Mouse (Mus musculus) cortical plate, adult 2 months (tissue): ENCODE results near the gene Gpm6b. TPM values are rescaled to one million over a fixed set of nuclear protein-coding genes. Genes with fewer than 3 reads are reported as not detected.

ENCODE experiments used
- H3K27ac ChIP-seq: fragments of 200-500 bp; 2 replicates; pipeline ENCODE4 v1.5.1; 2012; ENCODE audit warnings: low read length, control low read depth, inconsistent platforms; ENCODE audit not compliant: insufficient read depth
- H3K4me1 ChIP-seq: fragments of 200-500 bp; 2 replicates; pipeline ENCODE4 v1.6.1; 2011; ENCODE audit warnings: low read length; ENCODE audit not compliant: control insufficient read depth, insufficient read depth
- H3K4me3 ChIP-seq: fragments of 200-500 bp; 2 replicates; pipeline ENCODE4 v1.5.1; 2011; ENCODE audit warnings: mild to moderate bottlenecking, low read length, control low read depth; ENCODE audit not compliant: insufficient read depth
- CTCF ChIP-seq: fragments of 200-500 bp; IDR thresholded peaks from 2 replicates; pipeline ENCODE4 v1.5.1; 2011; ENCODE audit warnings: mild to moderate bottlenecking, control low read depth, low read length; ENCODE audit not compliant: insufficient read depth; ENCODE audit errors: extremely low read depth
- POLR2A ChIP-seq: fragments of 200-500 bp; IDR thresholded peaks from 2 replicates; pipeline ENCODE4 v1.6.1; 2011; ENCODE audit warnings: mild to moderate bottlenecking, low read length, control low read depth; ENCODE audit not compliant: insufficient read depth; ENCODE audit errors: extremely low read depth
- polyA plus RNA-seq: library from polyadenylated mRNA; depleted of rRNA; stranded (reverse); fragments of >200 nt; gene quantifications from 2 replicates; pipeline ENCODE4 v1.2.3, GENCODE M21; 2012

Gene Gpm6b
- polyA plus RNA-seq, 1 experiment, result 616 TPM

DNA sequence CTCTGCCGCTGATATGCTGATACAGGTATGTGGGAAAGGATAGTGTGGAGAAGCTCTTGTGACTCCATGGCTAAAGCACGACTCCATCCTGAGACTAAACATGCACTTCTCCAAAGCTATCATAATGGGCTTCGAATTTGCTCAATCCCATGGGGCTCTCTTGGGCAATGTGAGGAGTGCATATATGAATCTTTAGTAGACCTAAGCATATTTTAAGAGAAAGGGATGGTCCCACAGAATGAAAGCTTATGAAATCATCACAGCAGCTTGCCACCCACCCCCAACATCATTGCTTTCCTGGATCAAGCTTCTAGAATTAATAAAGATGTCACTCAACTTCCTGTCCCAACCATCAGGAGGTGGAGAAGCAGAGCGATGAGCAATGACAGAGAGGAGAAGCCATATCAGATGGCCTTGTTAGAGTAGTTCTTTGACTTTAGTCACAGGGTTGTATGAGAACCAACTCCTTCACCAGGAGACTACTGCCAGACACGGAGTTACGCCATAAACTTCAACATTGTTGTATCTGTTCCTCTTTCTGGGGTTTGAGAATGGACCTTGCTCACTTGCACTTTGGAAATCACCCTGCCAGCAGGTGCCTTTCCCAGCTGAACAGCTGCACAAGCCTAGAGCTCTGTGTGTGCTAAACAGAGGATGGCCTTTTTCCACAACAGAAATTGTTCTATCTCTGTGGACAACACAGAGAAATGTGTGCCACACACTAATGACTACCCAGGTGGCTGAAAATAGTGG lies 8.0 kb upstream of the Gpm6b start:
- TF ChIP-seq CTCF, result no peak
- no peak for TF ChIP-seq POLR2A
- no peak overlapping the region for H3K4me3 ChIP-seq
- H3K4me1 ChIP-seq, result peaks cover 2% of the 10 kb centered on the region
- no peak overlapping the region for H3K27ac ChIP-seq

DNA sequence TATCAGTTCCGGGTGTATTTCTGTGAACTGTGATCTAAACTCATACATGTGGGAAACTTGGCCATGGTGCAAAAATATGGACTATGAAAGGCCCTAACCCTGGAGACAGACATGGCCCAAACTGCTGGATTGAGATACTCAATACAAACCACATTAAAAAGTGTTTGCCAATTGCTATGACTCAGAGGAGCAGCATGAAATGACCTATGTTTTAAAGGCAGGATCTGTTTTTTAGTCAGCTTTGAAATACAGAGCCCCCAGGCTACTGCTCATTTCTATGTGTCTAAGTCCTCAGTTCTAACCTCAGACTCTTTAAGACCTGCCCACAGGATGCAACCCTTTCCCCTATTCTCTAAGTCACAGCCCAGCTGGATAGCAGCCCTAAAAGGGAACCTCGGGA lies 2.6 kb upstream of the Gpm6b start:
- Histone ChIP-seq H3K4me3 (no peak overlapping the region), H3K4me1 (no peaks in the 10 kb centered on the region), H3K27ac (no peak overlapping the region)
- TF ChIP-seq CTCF (no peak), POLR2A (no peak)

DNA sequence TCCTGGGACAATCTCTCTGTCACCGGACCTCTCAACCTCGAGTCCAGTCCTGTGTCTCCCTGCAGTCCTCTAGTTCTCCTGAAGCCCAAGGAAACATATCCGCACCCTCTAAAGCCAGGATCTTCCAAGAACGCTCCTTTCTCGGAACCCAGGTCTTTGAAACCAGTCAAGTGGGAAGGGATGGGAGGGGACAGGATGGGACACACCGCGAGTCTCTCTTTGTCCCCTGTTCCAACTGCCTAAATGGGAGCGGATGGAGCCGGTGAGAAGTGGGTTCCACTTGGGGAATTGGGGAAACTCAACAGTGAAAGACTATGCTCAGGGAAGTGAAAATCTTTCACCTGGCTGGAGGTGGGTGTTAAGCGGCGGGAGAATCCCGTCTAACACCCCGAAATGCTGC lies 809 bp downstream of the Gpm6b start:
- Histone ChIP-seq H3K4me1 (no peaks in the 10 kb centered on the region), H3K4me3 (peak overlapping the region; percentile 91), H3K27ac (peak overlapping the region; percentile 89)
- TF ChIP-seq POLR2A (no peak), CTCF (no peak)

DNA sequence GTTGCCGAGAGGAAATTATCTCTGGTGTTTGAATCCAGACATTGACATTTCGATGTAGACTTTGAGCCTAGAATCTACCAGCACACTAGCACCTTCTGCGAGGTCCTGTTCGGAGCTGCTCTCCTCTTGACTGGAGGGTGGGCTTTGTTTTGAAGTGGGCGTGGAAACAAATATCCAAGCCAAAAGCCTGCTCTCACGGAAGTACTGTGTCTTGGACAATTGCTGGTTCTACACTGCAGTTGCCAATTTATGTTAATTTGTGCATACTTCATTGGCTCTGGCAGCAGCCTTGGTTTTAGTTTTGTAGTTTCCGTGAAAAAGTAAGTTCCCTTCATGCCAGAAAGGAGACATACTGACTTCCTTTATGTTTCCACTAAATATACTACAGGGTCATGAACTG lies 2.0 kb downstream of the Gpm6b start:
- H3K4me1 ChIP-seq, result no peaks in the 10 kb centered on the region
- peak overlapping the region; percentile 91 for H3K4me3 ChIP-seq
- TF ChIP-seq CTCF, result no peak
- TF ChIP-seq POLR2A, result no peak
- 0 out of 2 replicates have a peak overlapping the region, but pooled peaks have one; percentile 59 for H3K27ac ChIP-seq

DNA sequence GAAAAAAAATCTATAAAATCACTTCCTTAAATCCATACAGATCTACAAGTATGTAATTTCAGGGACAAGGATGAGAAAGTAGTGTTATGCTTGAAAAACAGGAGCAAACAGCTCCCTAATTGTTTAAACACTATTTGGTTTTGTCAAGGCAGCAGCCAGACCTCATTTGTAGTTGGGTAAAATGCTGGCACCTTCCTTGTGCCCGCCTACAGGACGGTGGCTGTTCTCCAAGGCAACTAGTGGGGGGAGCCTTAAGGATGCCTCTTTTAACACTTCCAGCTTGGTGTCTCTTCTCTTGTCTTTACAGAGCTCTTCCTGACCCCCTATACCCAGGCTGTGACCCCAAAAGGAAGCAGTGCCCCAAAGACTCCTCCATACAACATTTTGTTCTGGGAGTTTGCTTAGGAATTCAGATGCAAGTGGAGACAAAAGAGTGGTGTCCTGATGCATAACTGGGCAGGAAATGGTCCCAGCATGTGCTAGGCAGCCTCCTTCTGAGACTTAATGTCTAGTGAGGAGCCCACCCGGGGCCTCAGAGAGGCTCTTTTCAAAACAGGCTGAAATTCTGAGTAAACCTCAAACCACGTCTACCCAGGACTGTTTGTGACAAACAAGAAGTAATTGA lies 4.7 kb downstream of the Gpm6b start:
- no peaks in the 10 kb centered on the region for H3K4me1 ChIP-seq
- H3K27ac ChIP-seq, result no peak overlapping the region
- TF ChIP-seq POLR2A (no peak), CTCF (no peak)
- H3K4me3 ChIP-seq, result no peak overlapping the region

DNA sequence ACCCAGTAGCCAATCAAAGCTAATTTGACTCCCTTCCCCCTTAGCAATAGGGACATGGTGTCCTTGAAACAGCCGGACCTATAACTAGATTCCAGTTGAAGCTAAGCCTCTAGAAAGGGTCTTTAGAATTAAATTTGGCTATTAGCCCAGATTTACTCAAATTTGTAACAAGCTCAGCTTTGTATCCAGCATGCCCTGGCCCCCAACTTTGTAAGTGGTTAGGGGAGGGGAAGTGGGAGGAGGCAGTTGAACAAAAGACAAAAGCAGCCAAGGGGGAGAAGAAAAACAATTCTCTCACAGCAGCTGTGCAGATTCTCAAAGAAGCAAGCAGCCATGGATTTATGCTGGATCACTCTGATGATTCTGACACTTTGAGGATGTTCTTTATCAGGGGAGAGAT lies 32.8 kb downstream of the Gpm6b start:
- H3K4me1 ChIP-seq, result peaks cover 6% of the 10 kb centered on the region; the same call in 1 of the 2 replicates
- TF ChIP-seq CTCF (no peak), POLR2A (no peak)
- H3K4me3 ChIP-seq, result no peak overlapping the region
- peak overlapping the region; percentile 65; the same call in 1 of the 2 replicates for H3K27ac ChIP-seq

DNA sequence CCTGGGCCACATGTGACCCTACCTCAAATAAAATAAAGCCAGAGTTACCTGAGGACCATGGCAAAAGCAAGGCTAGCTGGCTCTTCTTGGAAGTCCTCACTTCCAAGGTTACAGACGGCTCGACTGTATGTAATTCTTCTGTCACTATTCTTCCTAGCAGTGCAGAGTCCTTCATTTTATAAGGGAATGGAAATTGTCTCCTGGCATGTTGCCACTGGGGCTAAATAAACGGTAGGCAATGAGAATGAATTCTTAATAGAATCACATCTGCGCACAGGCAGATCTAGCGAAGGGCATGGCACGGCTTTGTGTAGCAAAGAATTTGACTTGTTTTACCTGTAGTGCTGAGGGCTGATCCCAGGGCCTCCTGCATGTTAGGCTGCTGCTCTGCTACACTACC lies 33.9 kb downstream of the Gpm6b start:
- peak overlapping the region; percentile 87 for H3K27ac ChIP-seq
- H3K4me3 ChIP-seq, result no peak overlapping the region
- peaks cover 7% of the 10 kb centered on the region; the same call in 1 of the 2 replicates for H3K4me1 ChIP-seq
- no peak for TF ChIP-seq CTCF
- TF ChIP-seq POLR2A, result no peak

DNA sequence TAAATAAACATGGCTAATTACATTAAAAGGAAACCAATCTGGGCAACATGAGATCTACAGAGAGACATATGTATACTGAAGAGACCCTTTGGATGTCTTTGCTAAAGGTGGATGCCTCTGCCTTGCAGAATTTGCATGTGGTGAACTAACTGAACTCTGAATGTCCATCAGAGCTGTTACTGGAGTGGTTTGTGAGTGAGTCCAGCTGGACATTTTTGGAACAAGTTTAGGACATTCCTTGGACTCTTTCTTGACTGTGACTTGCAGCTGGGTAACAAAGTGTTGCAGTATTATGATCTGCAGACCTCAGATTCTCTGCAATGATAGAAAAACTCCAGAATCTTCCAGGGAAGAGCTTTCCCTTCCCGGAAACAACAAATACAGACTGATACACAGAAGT lies 41.1 kb downstream of the Gpm6b start:
- Histone ChIP-seq H3K4me1 (peaks cover 2% of the 10 kb centered on the region; the same call in 1 of the 2 replicates), H3K4me3 (no peak overlapping the region), H3K27ac (no peak overlapping the region)
- TF ChIP-seq CTCF, result no peak
- no peak for TF ChIP-seq POLR2A

DNA sequence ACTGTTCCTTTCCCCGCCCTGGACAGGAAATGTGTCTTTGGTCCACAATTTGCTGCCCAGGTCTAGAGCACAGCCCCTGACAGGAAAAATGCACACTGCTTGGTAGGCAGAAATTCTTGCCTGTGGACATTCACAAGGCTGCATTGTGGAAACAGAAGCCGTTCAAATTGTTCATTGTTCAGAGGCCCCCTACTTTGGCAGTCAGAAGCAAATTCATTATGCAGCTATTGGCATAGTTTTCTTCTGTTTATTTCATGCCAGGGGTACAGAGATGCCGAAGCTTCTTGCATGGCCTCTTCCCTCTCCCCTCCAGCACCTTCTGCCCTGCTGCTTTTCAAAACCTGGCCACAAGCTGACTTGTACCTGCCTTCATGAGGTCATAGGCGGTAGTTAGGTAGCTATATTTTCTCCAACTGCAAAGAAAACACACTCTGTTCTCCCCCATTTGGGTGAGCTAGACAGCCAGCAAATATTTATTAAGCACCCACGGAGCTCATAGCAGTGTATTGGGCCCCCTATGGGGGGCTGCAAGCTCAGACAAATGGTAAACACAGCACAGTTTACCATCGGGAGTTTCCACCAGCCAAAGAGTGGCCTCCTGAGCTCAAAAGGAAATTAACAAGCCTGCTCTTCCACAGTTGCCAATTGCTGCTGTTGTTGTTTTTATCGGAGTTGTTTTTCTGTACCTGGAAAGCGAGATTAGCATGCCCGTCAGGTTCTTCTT lies 48.2 kb downstream of the Gpm6b start:
- peak overlapping the region; percentile 99 for H3K27ac ChIP-seq
- no peak overlapping the region for H3K4me3 ChIP-seq
- H3K4me1 ChIP-seq, result peaks cover 9% of the 10 kb centered on the region; the same call in 1 of the 2 replicates
- TF ChIP-seq CTCF, result no peak
- no peak for TF ChIP-seq POLR2A
